Mouse (Mus musculus) c-Kit-positive CD71-positive TER-119-positive erythroid progenitor cells, embryonic 14.5 days (primary cell): ENCODE results near the gene Intu.

Experiments
- DNase-seq: peaks from one replicate; pipeline ENCODE4 v3.0.0-alpha.2; 2013; ENCODE audit warnings: low spot score

Gene Intu

DNA sequence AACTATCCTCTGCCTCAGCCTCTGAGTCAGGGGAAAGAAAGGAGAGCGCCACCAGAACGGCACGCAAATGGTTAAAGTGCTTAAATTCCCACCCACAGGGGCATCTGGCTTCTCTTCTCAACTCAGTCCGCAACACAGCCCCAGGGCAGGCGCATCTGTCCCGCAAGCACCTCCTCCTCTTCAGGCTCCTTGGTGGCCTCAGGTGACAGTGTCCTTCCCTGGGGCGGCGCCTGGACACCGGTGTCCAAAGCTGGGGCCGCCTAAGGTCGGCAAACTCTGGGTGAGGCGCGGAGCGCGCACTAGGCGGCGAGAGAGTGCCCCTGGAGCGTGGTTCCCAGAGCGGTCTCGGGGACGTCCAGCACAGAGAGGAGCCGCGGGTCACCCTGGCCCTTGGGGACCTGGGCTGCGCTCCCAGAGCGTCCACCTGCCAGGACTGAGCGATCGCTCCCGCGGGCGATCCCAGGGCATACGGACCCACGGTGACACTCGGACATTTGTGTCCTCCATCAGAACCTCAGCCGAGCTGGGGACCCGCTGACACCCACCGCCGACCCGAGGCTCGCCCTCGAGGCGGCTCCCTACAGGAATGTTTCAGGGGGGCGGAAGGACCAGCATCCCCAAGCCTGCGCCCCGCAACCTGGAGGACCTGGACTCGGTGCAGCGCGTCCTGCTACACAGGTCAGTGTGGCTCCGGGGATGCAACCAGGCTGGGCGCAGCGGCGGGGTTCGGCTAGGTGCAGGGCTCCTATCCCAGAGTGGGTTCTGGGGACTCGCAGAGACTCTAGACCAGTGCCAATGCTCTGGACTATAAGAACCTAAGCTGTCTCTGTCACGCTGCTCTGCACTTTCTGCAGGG is at the start of gene Intu:
Intu (plus strand) TSS at position 1 of the 856 bp plus-strand sequence.
- no peak for DNase-seq

DNA sequence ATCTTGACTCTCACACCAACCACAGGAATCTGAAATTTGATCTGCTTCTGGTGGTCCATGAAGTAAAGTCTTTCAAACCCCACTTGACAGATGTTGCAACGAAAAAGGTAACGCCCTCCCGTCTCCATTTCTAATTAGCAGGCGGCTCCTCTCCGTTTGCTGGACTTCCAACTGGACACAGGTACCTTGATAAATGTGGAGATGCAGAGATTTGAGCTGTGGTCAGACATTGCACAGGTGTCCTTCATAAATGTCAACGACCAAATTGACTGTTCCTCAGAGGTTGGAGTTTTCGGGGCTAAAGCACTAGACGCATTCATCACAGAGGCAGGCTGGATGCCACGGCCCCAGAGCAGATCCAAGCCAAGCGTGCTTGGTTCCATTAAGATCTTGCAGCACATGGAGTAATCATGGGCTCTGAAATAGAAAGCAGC is 47.8 kb upstream of the Intu start:
- DNase-seq, result no peak

DNA sequence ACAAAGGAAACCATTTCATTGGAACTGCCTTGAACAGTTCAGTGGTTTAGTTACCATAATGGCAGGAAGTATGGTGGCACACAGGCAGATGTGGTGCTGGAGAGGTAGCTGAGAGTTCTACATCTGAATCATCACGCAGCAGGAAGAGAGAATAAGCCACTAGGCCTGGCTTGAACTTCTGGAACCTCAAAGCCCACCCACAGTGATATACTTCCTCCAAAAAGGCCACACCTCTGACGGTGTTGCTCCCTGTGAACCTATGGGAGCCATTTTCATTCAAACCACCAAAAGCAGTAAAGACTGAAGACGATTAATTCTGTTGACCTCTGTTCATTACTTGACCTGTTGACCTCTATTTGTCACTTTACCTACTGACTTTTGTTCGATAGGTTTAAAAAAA is 43.7 kb upstream of the Intu start:
- DNase-seq, result no peak

DNA sequence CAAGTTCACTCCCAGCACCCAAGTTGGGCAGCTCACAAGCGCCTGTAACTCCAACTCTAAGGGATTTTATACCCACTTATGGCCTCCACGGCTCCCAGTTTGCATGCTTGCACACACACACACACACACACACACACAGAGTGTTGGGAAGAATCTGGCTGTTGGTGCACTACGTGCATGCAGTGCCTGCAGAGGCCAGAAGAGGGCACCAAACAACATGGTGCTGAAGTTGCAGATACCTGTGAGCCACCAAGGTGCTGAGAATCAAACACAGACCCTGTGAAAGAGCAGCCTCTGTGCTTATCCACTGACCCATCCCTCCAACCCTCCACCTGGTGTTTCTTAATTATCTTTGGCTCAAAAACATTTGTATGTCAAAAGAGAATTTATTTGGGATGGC is 39.3 kb upstream of the Intu start:
- no peak for DNase-seq

DNA sequence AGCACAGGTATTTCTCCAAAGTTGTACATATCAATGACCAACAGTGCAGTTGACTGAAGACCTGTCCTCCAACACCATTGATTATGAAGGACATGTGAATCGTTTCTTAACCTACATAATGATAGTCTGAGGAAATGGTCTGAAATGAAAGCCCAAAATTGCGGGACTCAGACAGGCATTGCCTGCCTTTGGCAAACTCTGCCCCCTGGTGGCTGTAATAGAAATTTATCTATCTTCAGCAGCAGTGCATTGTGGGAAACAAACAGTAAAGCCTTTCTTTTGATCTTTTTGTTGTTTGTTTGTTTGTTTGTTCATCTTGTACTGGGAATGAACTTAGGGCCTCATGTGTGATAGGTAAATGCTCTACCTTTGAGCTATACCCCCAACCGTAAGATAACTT is 32.2 kb upstream of the Intu start:
- peak; percentile 23 for DNase-seq

DNA sequence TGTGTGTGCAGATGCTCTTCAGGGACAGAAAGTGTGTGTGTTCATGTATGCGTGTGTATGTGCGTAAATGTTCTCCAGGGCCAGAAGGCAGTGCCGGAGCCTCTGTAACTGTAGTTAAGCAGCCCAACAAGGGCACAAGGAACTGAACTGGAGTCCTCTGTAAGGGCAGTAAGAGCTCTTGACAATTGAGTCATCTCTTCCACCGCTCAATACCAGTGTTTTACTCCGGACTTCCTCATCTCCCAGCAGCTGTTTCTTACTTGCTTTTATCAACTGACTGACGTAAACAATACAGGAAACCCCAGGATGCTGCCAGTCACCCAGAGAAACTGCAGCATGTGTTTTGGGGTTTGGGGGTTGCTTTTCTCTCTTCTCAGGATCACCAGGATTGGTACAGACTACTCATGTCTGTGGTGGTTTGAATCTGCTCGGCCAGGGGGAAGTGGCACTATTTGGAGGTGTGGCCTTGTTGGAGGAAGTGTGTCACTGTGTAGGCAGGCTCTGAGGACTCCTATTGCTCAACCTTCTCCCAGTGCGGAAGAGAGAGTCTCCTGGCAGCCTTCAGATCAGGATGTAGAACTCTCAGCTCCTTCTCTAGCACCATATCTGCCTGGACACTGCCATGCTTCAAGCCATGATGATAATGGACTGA is 30.8 kb upstream of the Intu start:
- no peak for DNase-seq

DNA sequence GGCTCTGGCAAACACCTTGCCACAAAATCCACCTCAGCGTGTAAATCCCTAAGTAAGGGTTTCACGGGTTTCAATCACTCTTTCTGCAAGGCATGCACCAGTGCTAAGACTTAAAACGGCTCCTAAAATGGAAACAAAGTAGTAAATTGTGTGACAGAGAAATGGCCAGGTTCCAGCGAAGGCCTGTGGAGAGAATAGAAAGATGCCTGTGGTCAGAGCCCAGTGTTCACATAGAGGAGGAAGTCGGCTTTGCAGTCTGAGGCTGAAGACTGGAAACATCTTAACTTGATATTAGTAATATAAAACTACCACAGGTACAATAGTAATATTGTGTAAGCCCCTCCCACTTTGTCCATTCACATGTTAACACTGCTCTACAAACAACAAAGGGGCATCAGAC is 26.7 kb upstream of the Intu start:
- no peak for DNase-seq

DNA sequence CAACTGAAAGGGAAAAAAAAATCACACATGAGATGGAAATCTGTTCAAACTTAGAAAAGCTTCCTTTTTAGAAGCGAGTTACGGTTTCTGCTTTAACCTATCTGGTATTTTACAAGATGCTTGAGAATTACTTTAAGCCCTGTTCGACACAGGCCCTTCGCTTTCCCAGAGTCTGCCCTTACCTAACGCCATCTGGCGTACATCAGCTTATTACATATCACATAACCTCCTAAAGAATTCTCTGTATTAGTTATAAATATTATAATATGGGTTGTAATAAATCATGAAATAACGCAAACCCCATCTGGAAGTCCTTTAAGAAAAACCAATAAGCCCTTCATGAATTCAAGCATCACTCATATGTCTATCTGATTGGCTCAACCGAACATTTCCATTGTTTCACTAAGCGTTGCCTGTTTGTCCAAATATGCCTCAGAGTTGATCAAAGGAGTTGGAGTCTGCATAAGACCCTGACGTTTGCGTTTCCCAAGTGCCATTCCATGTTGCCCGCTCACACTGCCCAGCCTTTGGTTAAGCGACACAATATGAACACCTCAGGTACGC is 25.6 kb upstream of the Intu start:
- DNase-seq, result no peak

DNA sequence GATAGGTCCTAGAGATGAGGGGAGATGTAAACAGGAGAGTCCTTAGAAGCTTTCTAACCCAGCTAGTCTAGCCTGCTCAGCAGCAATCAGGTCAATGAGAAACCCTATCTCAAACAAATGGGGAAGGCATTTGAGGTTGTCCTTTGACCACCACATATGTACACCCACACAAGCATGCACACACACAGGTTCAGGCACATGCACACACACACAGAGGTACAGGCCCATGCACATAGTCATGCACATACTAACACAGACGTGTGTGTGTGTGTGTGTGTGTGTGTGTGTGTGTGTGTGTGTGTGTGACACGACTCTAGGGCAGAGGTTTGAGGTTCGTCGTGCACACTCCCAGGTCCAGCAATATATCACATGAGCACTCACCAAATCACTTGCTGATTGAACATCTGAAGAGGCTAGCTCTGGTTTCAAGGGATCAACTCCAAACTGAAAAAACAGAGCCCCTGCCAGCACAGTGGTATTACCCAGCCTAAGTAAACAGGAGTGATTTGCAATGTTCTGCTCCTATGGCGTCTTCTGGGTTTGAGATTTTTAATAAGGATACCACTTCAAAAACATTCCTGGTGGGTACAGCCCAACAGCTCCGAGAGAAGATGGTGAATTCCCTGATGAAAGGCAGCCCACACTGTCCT is 22.0 kb upstream of the Intu start:
- no peak for DNase-seq

DNA sequence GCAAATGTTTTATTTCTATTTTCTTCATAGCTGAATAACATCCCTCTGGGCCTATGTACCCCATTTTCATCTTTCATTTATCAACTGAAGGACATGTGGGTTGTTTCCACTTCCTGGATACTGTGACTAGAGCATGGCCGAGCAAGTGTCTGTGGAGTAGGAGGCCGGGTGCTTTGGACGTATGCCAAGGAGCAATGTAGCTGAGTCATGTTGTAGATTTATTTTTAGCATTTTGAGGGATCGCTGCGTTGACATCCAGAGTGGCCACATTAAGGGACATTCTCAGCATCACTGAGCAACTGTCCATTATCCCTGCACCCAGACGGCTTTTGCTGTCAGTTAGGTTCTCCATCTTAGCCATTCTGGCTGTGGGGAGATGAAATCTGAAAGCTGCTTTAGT is 20.5 kb upstream of the Intu start:
- no peak for DNase-seq

DNA sequence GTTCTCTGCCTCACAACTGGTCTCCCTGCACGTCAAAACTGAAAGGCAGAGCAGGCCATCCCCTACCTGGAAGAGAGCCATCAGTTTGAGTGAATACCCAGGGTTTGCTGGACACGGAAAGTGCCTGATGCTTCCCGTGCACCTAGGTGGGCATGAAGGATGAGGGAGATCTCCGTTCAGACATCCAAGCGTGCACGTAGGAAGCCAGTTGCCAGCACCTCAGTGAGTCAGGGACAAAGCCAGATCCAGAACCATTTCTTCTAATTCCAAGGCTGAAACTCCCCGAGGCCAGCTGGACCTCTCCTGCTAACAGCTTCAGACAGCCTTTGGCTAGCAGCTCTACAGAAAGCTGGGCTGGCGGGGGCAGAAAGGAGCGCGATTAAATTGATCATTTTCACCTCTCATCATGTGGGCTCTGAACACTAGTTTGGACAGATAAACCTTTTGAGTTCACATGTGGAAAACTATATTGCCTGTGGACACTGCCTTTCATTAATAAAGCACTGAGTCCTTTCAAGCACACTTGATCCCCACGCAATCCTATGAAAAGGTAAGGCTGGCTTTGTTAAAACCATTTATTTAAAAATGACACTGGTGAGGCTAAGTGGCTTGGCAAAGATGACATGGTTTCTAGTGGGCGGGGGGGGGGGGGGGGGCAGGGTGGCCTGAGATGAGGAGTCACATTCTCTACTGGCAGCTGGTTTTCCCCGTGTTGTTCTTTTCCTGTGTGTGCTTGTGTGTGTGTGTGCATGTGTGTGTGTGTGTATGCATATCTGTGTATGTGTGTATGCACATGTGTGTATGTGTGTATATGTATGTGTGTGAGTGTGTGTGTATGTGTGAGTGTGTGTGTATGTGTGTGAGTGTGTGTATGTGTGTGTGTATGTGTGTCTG is 17.9 kb upstream of the Intu start:
- no peak for DNase-seq

DNA sequence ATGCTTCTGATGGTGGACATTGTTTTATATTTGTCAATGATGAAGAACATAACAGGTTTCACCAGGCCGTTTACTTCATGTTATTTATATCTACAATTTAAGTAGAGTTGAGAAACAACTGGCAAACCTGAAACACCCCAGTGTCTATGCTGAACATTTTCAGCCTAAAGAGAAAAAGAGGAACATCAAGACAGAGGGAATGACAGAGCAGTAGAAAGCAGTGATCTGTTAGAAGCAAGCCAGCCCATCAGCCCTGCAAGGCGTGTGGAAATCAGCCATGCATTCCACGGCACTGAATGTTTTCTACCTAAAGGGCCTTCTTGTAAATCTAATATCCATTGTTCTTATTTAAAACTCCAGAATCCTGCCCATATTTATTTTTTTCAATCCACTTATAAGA is 12.8 kb upstream of the Intu start:
- DNase-seq, result no peak

DNA sequence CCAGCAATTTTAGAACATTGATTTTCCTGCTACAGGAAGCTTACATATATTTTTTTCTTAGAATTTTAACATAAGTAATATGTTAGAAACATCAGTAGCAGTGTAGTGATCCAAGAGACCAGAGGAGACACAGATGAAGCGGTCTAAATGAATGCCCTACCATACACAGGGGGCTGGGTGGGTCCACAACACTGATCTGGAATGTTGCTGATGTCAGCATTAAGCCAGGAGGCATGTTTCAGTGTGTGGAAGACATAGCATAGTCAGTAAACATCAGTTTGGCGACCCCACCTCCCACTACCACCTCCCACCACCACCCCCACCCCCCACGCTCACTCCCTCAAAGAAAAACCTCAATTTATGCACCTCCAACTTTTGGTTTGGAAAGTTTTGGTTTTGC is 11.5 kb upstream of the Intu start:
- no peak for DNase-seq

DNA sequence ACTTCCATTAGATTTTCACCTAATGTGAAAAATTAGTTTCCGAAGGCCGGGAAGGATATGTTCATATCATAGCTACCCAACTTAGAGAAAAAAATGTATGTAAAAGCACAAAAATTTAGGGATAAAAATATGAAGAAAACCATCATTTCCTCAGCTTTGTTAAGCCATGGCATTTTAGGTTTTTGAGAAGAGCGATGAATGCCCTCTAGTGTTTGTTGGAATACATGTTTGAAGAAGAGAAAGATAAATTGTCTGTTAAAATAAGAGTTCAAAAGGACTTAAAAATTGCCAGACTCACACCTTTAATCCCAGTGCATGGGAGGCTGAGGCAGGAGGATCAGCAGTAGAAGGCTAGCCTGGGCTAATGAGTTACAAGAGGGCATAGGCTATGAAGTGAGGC is 10.5 kb upstream of the Intu start:
- DNase-seq, result no peak

DNA sequence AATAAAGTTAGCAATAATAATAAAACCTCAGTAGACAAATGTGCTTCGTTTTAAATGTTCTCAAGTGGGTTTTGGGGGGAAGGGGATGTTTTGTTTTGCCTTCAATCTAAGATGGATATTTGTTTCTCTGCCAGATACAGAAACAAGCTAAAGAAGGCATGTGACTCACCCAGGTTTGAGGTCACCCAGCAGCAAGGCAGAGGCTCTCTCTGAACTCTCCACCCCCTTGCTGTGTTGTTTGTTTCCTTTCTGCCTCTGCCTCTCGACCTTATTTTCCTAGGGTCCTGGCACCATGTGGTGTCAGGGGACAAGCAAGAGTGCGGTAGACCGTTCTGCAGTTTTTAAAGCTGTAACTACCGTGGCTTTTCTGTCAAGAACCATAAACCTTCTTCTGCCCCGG is 8.6 kb upstream of the Intu start:
- no peak for DNase-seq

DNA sequence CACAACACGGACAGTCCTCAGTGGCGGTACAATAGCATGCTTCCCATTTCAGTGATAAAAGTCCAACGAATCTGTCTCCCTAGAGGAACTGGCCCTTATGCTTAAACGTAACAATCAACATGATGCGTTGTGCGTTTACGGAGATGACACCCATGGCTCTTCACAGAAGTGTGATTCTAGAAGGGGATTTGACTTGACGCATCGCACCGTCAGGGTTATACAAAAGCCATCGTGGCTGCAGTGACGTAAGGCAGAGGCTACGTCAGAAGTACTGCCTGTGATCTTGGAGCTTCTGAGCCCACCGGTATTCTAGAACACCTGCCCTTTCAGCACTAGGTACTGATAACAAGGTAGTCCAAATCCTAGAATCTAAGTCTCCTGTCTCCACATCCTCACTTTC is 8.2 kb upstream of the Intu start:
- DNase-seq, result no peak

DNA sequence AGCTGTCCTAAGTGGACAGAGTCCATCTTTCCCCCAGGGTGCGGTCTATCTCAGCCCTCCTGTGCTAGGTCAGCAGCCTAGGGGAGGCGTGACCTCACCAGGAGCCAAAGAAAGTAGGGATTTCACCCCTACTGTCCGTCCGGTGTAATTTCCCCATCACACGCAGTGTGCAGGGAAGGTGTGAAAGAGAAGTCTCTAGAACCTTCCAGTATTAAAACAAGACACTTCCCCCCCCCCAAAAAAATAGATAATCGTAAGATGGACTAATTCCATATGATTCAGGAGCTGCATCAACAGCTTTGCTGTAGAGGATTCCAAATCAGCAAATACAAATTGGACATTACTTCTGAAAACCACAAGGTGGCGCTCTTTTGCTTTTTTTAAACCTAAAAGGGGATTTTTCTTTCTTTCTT is 7.7 kb upstream of the Intu start:
- DNase-seq, result peak; percentile 34

DNA sequence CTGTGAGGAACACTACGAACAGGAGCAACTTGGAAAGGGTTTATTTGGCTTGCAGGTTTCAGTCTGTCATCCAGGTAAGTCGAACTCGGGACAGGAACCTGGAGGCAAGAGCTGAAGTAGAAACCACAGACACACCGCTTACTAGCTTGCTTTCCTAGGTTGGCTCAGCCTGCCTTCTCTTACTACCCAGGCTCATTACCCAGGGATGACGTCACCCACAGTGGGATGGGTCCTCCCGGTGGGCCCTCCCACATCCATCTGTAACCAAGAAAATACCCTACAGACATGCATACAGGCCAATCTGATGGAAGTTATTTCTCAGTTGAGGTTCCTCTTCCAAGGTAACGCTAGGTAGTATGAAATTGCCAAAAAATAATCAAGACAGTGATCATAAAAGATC is 6.2 kb upstream of the Intu start:
- no peak for DNase-seq

DNA sequence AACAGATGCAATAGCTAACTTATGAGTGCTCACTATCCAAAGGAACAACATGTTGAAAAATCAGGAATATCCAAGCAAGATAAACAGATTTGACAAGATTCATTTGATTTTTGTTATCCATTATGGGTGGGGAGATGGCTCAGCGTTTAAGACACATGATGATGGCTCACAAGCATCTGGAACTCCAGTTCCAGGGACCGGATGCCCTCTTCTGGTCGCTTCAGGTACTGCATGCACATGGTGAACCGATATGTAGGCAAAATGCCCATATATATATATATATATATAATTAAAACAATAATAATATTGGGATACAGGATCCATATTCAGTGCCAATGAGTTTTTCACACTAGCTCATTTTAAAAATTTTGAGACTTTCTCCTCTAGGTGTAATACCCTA is 5.7 kb upstream of the Intu start:
- peak; percentile 64 for DNase-seq

DNA sequence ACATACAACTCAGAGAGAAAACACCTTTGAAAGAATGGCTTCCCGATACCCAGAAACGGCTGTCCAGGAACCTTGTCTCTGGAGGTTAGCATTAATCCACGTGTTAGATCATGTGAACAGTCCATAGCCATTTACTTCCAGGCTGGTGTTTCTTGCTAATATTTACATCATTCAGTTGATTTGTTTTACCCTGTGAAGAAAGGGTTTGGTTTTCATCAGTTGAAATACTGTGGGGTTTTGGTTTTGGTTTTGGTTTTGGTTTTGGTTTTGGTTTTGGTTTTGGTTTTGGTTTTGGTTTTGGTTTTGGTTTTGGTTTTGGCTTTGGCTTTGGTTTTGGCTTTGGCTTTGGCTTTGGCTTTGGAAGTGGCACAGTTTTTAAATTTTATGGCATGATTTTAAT is 5.0 kb upstream of the Intu start:
- no peak for DNase-seq

DNA sequence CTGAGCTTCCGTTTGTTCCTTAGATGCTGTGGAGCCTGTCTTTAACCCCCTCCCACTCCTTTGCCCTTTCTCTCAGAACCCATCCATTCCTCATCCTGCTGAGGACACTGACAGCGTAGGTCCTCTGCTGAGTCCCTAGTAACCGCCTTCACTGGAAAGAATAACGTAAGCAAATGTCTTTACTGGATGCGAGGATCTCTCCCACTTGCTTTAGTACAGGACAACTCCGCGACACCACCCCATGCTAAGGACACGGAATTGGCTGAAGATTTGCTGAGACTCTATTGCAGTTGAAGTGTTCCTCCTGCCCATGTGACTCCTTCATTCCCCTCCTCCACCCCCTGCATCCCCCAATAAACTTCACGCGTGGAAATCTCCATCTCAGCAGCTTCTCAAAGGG is 3.9 kb upstream of the Intu start:
- no peak for DNase-seq
